In genomic region chr13:59572549-59572948, GRCm38 (mm10) we compare ENCODE assay signal across 12 mouse cellular contexts. TPM values are rescaled to one million over a fixed set of nuclear protein-coding genes. Genes with fewer than 3 reads are reported as not detected.
DNase-seq lines count a peak whose midpoint lies in the region; TF ChIP-seq lines count a peak whose summit lies in the region.
"Had no signal": no experiment of that assay in that cellular context is flagged by ENCODE, and none has a peak within 500 bp of the region (broad histone marks: within the 10 kb centered on the region; RNA-seq: fewer than 3 reads in every experiment).

No protein-coding gene starts in this region.

- TF ChIP-seq CTCF in gastrocnemius, adult 2 months (IDR thresholded peaks at IDR 0.05) = no peak
- TF ChIP-seq CTCF in lung, adult 2 months (IDR thresholded peaks at IDR 0.05; ENCODE audit: insufficient read depth, low read length) = no peak

- intact Hi-C loops in gastrocnemius, adult 2 months (cut with DNase I) = no loop called here

- WGBS in lung, adult 2 months = 75% methylated on average over 2 of the region's 2 CpGs

- DNase-seq in adrenal gland, adult 2 months = peak; percentile 35
- DNase-seq in adrenal gland, postnatal 4 days (ENCODE audit: low spot score in 2 of 2) = no peak
- peak; percentile 25 for DNase-seq in gastrocnemius, adult 2 months
- no peak for DNase-seq in gastrocnemius, adult 8-10 months (ENCODE audit: low spot score in 2 of 2)
- DNase-seq in lung, postnatal 36 days = peak; percentile 41
- no peak for DNase-seq in lung, adult 2 months
- peak; percentile 43 to 64 for DNase-seq in right cerebral cortex, postnatal 36 days (ENCODE audit: low spot score in 2 of 2)
- DNase-seq in ovary, adult 18-20 months (ENCODE audit: low spot score) = no peak
- DNase-seq: adrenal gland, adult 8-10 months; kidney, adult 18-20 months had no signal

- H3K27ac ChIP-seq in gastrocnemius, adult 2 months = no peak overlapping the region; the same call in 1 of the 2 replicates
- H3K27ac ChIP-seq: midbrain, embryonic 12.5 days; neural tube, embryonic 12.5 days had no signal

- H3K4me3 ChIP-seq in gastrocnemius, adult 2 months = no peak overlapping the region
- no peak overlapping the region for H3K4me3 ChIP-seq in lung, adult 2 months (replicated peaks; ENCODE audit: extremely low read depth, low read depth, low read length)
- H3K4me3 ChIP-seq: midbrain, embryonic 12.5 days; neural tube, embryonic 12.5 days had no signal

- no peak for TF ChIP-seq POLR2A in lung, adult 2 months (IDR thresholded peaks at IDR 0.05; ENCODE audit: borderline replicate concordance, extremely low read depth, low read depth, low read length)

- H3K4me1 ChIP-seq in lung, adult 2 months (ENCODE audit: control insufficient read depth, insufficient read depth, low read length) = no peaks in the 10 kb centered on the region
- H3K4me1 ChIP-seq: midbrain, embryonic 12.5 days; neural tube, embryonic 12.5 days had no signal

RNA-seq across cellular contexts. Expression of gene Agtpbp1, which starts 12.5 kb away (rescaled TPM):
- total RNA-seq in adrenal gland, adult 2 months (2021) = 10 to 100 TPM; 38.9 to 45.7 TPM
- polyA plus RNA-seq in adrenal gland, adult 2 months (2012; rRNA removed) = 2.9 and 4.3 TPM in 2 replicates
- total RNA-seq in adrenal gland, postnatal 4 days (2021) = 10 to 100 TPM; 44.2 to 44.3 TPM
- 10 to 100 TPM; 59.1 to 71.0 TPM for total RNA-seq in gastrocnemius, adult 2 months (2021)
- total RNA-seq in gastrocnemius, adult 8-10 months (2022) = 10 to 100 TPM; 77.0 to 85.2 (median 83.0) TPM
- 5.6 and 9.9 TPM in 2 replicates for polyA plus RNA-seq in lung, adult 2 months (2012; rRNA removed)

RNA-seq across cellular contexts. Expression of gene Naa35, which starts 12.5 kb away (rescaled TPM):
- total RNA-seq in adrenal gland, adult 2 months (2021) = 10 to 100 TPM; 52.4 to 63.3 TPM
- 12.4 and 17.6 TPM in 2 replicates for polyA plus RNA-seq in adrenal gland, adult 2 months (2012; rRNA removed)
- 10 to 100 TPM; 67.8 to 74.0 TPM for total RNA-seq in adrenal gland, postnatal 4 days (2021)
- total RNA-seq in gastrocnemius, adult 2 months (2021) = 10 to 100 TPM; 29.2 to 32.7 TPM
- 10 to 100 TPM; 29.0 to 38.6 (median 35.3) TPM for total RNA-seq in gastrocnemius, adult 8-10 months (2022)
- polyA plus RNA-seq in lung, adult 2 months (2012; rRNA removed) = 19.8 and 32.7 TPM in 2 replicates

Comparison
In these comparisons a context has a peak if more than half of its experiments do, and no peak if none do; other contexts are left out.
1. DNase-seq: peak in adrenal gland, adult 2 months (single experiment), gastrocnemius, adult 2 months (single experiment), lung, postnatal 36 days (single experiment) and right cerebral cortex, postnatal 36 days (2 of 2); none in adrenal gland, postnatal 4 days (0 of 2), gastrocnemius, adult 8-10 months (0 of 2), lung, adult 2 months (single experiment) and ovary, adult 18-20 months (single experiment).